Mouse (Mus musculus) MEL (cell line): ENCODE data around the gene Gsg1l.

Experiments used
- CTCF ChIP-seq, 3 experiments: IDR thresholded peaks in 2 of 3; conservative IDR thresholded peaks in 1 of 3; 2 replicates each; pipeline ENCODE4 v1.5.1; 2011 to 2012; ENCODE audit warnings: low read length in 3 of 3, low read depth in 2 of 3, mild to moderate bottlenecking in 2 of 3, improper control_type of control experiment in 1 of 3, inconsistent platforms in 1 of 3, mixed read lengths in 1 of 3, moderate library complexity in 1 of 3; ENCODE audit not compliant: control insufficient read depth in 1 of 3, insufficient read depth in 1 of 3, poor library complexity in 1 of 3, severe bottlenecking in 1 of 3
- HCFC1 ChIP-seq: IDR thresholded peaks from 2 replicates; pipeline ENCODE4 v1.6.1; 2012; ENCODE audit warnings: low read depth, mild to moderate bottlenecking, inconsistent platforms, low read length, improper control_type of control experiment, moderate library complexity
- MYB ChIP-seq: IDR thresholded peaks from 2 replicates; pipeline ENCODE4 v1.6.1; 2011; ENCODE audit warnings: mild to moderate bottlenecking, low read depth, low read length, improper control_type of control experiment
- MYC ChIP-seq: IDR thresholded peaks from 2 replicates; pipeline ENCODE4 v1.6.1; 2011; ENCODE audit warnings: low read depth, mild to moderate bottlenecking, low read length, improper control_type of control experiment, moderate library complexity
- POLR2A ChIP-seq, 2 experiments: IDR thresholded peaks; 2 replicates each; pipeline ENCODE4 v1.6.1; 2011 to 2012; ENCODE audit warnings: low read length in 2 of 2, mild to moderate bottlenecking in 2 of 2, control low read depth in 1 of 2, improper control_type of control experiment in 1 of 2, low read depth in 1 of 2, moderate library complexity in 1 of 2; ENCODE audit not compliant: control insufficient read depth in 1 of 2, insufficient read depth in 1 of 2, poor library complexity in 1 of 2
- SIN3A ChIP-seq: IDR thresholded peaks from 2 replicates; pipeline ENCODE4 v1.6.1; 2012; ENCODE audit warnings: low read length, improper control_type of control experiment, inconsistent platforms

GRCm38 (mm10) chr7:125989969-125990368 is 92.2 kb downstream of the Gsg1l start:
- TF ChIP-seq CTCF (IDR thresholded peaks at IDR 0.05 in 2 of 3, conservative IDR thresholded peaks at IDR 0.05 in 1 of 3; ENCODE audit: control insufficient read depth in 1 of 3, insufficient read depth in 1 of 3, low read depth in 2 of 3, low read length in 3 of 3, poor library complexity in 1 of 3, severe bottlenecking in 1 of 3) (no peak), MYC (no peak), POLR2A (IDR thresholded peaks at IDR 0.05; ENCODE audit: control insufficient read depth in 1 of 2, insufficient read depth in 1 of 2, low read depth in 1 of 2, low read length in 2 of 2, poor library complexity in 1 of 2) (no peak), SIN3A (no peak), HCFC1 (no peak), MYB (no peak)
